Mouse (Mus musculus) cerebellum, adult 11 months (tissue): ENCODE data around the gene Slc34a2.

ENCODE experiments used
- DNase-seq: peaks from one replicate; pipeline ENCODE4 v3.0.0; 2022

Slc34a2 gene

GRCm38 (mm10) chr5:53031346-53031745 is 6.5 kb upstream of the Slc34a2 start:
- DNase-seq: no peak

GRCm38 (mm10) chr5:53042034-53042748 is 4.3 kb downstream of the Slc34a2 start:
- no peak for DNase-seq

DNA sequence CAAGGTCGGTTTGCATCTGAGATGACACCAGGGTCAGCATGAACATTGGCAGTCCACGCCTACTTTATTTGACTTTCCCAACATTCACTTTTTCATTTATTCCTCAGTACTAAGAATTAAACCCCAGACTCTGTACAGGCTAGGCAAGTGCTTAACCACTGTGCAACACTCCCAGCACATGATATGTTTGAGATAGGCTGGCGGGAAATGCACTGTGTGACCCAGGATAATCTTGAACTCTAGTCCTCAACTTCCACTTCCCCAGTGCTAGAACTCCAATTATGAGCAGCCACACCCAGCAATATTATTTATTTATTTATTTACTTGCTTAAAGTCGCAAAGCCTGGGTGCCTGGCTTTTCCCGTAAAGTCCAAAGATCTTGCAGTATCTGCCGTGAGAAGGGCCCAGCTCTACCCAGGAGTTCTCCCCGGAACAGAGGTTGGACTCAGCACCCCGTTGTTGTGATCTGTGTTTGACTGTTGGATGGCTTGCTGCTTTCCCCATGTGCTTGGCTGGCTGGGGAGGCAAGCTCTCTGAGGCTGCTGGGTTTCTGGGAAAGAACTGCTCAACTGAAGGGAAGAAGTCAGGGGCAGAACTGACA is 5.0 kb downstream of the Slc34a2 start:
- DNase-seq: no peak

DNA sequence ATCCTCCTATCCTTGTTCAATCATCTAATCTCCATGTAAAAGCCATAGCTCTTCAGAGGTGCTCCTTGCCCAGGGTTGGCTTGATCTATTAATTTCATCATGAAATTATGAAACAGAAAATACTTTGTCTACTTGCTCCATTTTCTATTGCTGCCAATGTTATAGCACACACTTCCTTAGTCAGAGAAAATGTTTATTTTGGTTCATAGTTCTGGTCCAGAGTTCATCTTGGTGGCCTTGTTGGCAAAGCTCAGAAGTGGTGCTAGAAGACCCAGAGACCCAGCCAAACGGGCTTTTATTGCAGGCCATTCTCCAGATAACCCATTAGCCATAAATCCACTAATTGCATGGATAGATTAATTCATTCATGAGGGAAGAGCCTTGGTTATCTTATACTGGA is 5.8 kb downstream of the Slc34a2 start:
- DNase-seq: no peak

DNA sequence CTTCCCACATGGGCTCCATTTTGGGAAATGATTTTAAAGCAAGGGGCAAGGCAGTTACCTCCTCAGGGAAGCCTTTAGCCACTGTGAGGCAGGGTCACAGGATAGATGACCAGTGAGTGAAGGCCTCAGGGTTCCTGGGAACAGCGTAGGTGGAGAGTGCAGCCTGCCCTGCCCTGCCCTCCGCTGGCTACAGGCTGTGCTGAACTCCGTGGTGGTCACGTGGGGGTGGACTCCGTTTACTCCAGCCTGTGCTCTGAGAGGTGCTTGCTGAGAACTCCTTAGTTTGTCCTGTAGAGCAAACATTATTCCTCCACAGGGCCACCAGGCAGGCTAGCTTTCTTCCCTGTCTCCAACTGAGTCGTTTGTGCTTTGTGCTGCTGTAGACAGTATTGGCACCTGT is 10.1 kb downstream of the Slc34a2 start:
- no peak for DNase-seq

- DNase-seq: no peak
Observed at GRCm38 (mm10) chr5:53048599-53048998, 10.7 kb downstream of the Slc34a2 start.

DNA sequence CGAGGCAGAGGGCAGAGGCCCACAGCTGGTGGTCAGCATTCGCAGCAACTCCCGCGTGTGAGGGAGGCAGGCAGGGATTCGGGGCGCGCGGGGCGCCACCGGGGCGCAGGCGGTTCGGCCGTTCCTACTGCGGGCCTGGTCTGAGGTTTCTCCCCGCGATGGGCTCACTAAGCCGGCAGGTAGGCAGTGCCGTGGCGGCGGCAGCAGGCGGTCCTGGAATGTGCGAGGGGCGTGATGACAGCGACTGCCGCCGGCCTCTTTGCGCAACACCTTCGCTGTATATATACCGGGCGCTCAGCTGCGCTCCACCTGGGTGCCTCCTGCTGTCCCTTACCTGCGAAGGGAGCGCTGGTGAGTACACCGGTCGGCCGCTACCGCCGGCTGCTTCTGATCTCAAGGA is 11.2 kb downstream of the Slc34a2 start:
- no peak for DNase-seq

DNA sequence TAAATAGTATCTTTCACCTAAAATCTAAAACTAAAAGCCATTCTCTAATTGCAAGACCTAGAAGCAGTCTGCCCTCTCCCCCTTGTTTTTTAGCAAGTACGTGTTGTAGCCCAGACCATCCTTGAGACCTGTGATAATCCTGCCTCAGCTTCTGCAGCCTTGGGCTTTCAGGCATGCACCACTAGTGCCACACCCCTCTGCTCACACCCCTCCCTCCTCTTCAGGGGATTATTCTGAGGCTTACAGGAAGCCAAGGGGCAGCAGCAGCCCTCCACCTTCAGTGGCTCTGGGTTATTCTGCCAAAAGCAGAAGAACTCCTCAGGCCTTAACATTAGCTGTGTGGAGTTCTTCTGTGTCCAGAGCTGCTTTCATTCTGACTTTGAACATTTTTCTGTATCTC is 13.1 kb downstream of the Slc34a2 start:
- no peak for DNase-seq

GRCm38 (mm10) chr5:53053246-53053645 is 15.4 kb downstream of the Slc34a2 start:
- DNase-seq: no peak

DNA sequence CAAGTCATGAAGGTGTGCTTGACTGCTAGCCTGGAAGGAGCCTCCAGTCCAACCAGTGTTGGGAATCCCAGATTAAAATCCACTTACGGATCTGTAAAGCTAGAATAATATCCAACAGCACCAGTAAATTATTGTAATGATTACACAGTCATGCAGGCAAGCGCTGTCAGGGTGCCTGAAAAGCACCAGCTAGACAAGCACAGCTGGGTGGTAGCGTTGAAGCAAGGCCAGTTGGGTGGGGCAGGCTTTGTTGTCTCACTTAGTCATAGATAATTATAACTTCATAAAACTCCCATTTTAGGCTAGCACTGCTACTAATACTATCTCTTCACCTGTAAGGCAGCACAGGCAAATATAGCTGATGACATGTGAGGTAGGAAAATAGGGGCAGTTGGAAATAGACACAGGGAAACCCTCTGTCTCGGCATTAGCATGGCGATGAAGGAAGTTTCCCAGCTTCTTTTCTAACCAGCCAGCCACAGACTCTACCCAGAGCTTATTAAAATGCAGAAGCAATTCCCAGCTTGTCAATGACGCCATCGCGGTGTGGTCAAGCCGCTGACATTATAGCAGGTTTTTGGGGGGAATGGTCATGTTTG is 23.8 kb downstream of the Slc34a2 start:
- no peak for DNase-seq

- DNase-seq: no peak
Observed at GRCm38 (mm10) chr5:53074553-53074952, 36.7 kb downstream of the Slc34a2 start.

- no peak for DNase-seq
Observed at GRCm38 (mm10) chr5:53078453-53078852, 40.6 kb downstream of the Slc34a2 start.

GRCm38 (mm10) chr5:53087452-53087851 is 49.6 kb downstream of the Slc34a2 start:
- no peak for DNase-seq

GRCm38 (mm10) chr5:53091331-53091730 is 53.5 kb downstream of the Slc34a2 start:
- no peak for DNase-seq

- DNase-seq: no peak
Observed at GRCm38 (mm10) chr5:53101848-53102473, 64.1 kb downstream of the Slc34a2 start.

GRCm38 (mm10) chr5:53104177-53104855 is 66.4 kb downstream of the Slc34a2 start:
- DNase-seq: no peak

DNA sequence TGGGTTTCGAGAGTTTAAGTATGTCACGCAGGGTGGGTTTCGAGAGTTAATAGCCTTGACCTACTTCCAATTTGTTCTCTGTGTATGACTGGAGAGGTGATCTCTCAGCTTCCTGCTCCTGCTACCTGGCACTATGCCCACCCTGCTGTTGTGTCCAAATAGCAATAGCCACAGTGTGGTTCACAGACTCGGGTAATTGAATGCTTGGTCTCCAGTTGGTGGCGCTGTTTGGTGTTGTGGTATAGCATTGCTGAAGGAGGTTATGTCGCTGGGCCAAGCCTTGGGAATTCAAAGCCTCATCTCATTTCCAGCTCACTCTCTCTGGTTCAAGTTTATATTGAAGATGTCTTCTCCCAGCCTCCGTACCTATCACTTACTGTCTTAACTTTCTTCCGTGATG is 67.8 kb downstream of the Slc34a2 start:
- peak; percentile 76 for DNase-seq

DNA sequence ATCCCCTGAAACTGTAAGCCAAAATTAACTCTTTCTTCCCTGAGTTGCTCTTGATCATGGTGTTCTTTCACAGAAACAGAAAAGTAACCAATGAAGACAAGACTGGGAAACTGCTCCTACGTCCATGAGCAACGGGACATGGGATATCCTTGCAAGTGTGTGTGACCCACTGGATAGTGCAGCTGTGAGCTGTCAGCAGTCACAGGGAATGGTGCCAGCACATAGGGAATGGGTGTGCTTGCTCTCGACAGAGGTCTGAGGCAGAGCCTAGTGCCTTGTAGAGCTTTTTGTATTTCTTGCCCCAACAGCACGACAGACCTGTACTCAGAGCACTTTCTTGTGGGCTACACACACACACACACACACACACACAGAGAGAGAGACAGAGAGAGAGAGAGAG is 68.2 kb downstream of the Slc34a2 start:
- DNase-seq: no peak

DNA sequence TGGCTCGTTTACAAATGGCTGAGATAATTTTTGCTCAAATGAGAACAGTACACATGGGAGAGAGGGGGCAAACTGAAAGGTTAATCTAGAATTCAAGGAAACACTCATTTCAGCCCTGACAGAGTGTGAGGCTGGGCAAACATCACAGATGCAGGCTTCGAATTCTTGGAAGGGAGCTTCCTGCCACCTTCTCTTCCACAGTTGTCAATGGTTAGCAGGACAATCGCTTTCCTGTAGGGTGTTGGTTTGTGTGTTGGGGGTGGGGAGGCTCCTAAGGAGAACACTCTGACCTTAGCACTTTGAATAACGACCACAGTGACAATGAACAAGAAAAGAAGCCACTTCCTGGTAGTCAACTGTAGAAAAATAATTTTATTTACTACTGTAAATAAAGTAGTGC is 68.8 kb downstream of the Slc34a2 start:
- DNase-seq: no peak

GRCm38 (mm10) chr5:53108026-53108425 is 70.1 kb downstream of the Slc34a2 start:
- DNase-seq: no peak

DNA sequence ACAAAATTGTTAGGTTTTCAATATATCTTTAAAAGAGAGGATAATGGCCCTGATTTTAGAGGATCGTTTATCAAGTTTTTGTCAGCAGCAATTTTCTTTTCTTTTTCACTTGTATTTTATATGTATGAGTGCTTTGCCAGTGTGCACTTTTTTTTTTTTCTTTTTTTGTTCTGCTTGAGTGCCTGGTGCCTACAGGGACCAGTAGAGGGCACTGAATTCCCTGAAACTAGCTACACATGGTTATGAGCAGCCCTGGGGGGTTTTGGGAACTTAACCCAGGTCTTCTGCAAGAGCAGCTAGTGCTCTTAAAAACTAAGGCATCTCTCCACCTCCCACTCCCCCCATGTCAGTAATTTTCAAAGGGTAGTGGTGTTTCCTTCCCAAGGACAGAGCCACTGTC is 70.8 kb downstream of the Slc34a2 start:
- DNase-seq: no peak

DNA sequence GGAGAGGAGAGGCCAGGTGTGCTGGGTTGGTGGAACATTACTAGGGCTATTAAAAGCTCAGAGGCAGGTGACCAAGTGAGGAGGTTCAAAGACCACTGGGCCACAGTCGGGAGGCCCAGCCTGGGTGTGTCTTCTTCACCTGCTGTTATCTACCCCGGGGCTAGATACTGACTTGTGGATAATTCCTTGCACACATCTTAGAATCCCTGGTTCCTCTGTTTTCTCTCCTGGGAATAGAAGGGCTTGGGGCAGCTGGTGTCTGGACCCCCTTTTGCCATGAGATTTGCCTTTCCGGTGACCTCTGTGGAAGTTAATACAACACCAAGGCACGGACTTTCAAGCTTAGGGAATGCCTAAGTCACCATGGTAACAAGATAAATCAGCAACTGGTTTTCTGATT is 72.3 kb downstream of the Slc34a2 start:
- DNase-seq: no peak

DNA sequence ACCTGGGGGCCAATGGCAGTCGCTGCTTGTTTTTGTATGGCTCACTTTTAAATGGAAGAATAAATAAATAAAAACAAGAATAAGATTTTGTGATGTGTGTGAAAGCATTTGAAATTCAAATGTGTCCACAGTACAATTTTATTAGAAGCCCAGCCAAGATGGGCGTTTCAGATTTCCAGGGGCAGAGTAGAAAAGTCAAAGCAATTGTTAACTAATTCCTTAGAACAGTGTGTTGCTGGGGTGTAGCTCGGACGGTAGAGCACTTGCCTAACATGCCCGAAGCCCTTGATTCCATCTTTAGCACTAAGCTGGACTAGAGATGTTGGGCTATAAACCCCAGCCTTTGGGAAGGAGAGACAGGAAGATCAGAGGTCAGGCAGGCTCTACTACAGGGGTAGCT is 73.2 kb downstream of the Slc34a2 start:
- no peak for DNase-seq
